Mouse (Mus musculus) liver, embryonic 16.5 days (tissue): Measurements from ENCODE around the gene Fbxl18. TPM values are rescaled to one million over a fixed set of nuclear protein-coding genes. Genes with fewer than 3 reads are reported as not detected.
A peak's percentile ranks its signal among the peaks of the same experiment; 100 is the strongest.

ENCODE experiments used
- ATAC-seq: fragments of 200-750 bp; cut with Nextera tagmentation; 2 replicates; pipeline ENCODE4 v1.8.0; 2017; ENCODE audit warnings: low read depth, mild to moderate bottlenecking, moderate number of reproducible peaks, moderate library complexity
- H3K27ac ChIP-seq: fragments of 300-500 bp; sonication (generic); 2 replicates; pipeline ENCODE4 v1.5.1; 2014; ENCODE audit warnings: mild to moderate bottlenecking, low read length
- H3K27me3 ChIP-seq: fragments of 300-500 bp; sonication (generic); 2 replicates; pipeline ENCODE4 v1.6.1; 2014; ENCODE audit warnings: low read depth, low read length, mixed read lengths; ENCODE audit not compliant: control insufficient read depth, insufficient read depth
- H3K36me3 ChIP-seq: fragments of 300-500 bp; sonication (generic); 2 replicates; pipeline ENCODE4 v1.6.1; 2014; ENCODE audit warnings: mild to moderate bottlenecking; ENCODE audit not compliant: control insufficient read depth, insufficient read depth
- H3K4me1 ChIP-seq: fragments of 300-500 bp; sonication (generic); 2 replicates; pipeline ENCODE4 v1.6.1; 2014; ENCODE audit warnings: low read depth, low read length, mixed read lengths; ENCODE audit not compliant: control insufficient read depth
- H3K4me2 ChIP-seq: fragments of 300-500 bp; sonication (generic); 2 replicates; pipeline ENCODE4 v1.6.1; 2014; ENCODE audit warnings: low read depth, low read length, mixed read lengths
- H3K4me3 ChIP-seq: fragments of 300-500 bp; sonication (generic); 2 replicates; pipeline ENCODE4 v1.5.1; 2014; ENCODE audit warnings: low read depth, mild to moderate bottlenecking, low read length
- H3K9ac ChIP-seq: fragments of 300-500 bp; sonication (generic); 2 replicates; pipeline ENCODE4 v1.6.1; 2014; ENCODE audit warnings: low read depth, low read length
- H3K9me3 ChIP-seq: fragments of 300-500 bp; sonication (generic); replicated peaks from 2 replicates; pipeline ENCODE4 v1.6.1; 2016; ENCODE audit warnings: low read length; ENCODE audit not compliant: control insufficient read depth
- WGBS: fragments of 180-500 bp; shearing (Covaris S2); extraction: QIAGEN DNeasy Blood & Tissue Kit; methylation state at CpG from one replicate; pipeline ENCODE4 v1.1.7; 2014; ENCODE audit not compliant: insufficient replicate concordance; 5-methylcytosine and 5-hydroxymethylcytosine counted together
- polyA plus RNA-seq: library from polyadenylated mRNA; unstranded; fragments of >200 nt; fragmentation: Nextera tagmentation; extraction: Ambion mirVana; gene quantifications from 2 replicates; pipeline ENCODE4 v1.2.1, GENCODE M21; 2015

Gene Fbxl18
- polyA plus RNA-seq, 1 experiment from 2014 or later: 2.7 TPM

DNA sequence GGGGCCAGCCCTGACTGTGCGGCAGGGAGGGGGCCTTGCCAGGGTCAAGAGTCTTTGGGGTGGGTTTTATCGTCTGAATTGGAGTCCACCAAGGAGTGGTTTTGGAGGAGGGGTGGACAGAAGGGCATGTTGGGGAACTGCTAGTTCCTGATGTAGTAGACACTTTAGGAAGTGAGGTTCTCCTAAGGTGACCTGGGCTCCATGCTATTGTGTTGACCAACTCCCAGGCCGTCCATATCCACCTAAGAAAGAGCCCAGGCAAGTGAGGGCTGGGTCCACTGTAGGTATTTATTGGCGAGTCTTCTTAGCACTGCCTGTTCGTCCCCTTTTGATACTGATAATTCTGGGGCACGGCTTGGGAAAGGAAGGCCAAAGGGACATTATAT is 25.8 kb upstream of the Fbxl18 start:
- Histone ChIP-seq H3K4me1 (peaks cover 48% of the 10 kb centered on the region), H3K4me3 (peak overlapping the region; percentile 47), H3K27me3 (no peaks in the 10 kb centered on the region), H3K36me3 (no peaks in the 10 kb centered on the region), H3K27ac (peak overlapping the region; percentile 100), H3K4me2 (peak overlapping the region; percentile 80), H3K9ac (peak overlapping the region; percentile 70), H3K9me3 (no peaks in the 10 kb centered on the region)
- peak; percentile 3 for ATAC-seq
- 21% methylated on average over 6 of the region's 6 CpGs for WGBS

DNA sequence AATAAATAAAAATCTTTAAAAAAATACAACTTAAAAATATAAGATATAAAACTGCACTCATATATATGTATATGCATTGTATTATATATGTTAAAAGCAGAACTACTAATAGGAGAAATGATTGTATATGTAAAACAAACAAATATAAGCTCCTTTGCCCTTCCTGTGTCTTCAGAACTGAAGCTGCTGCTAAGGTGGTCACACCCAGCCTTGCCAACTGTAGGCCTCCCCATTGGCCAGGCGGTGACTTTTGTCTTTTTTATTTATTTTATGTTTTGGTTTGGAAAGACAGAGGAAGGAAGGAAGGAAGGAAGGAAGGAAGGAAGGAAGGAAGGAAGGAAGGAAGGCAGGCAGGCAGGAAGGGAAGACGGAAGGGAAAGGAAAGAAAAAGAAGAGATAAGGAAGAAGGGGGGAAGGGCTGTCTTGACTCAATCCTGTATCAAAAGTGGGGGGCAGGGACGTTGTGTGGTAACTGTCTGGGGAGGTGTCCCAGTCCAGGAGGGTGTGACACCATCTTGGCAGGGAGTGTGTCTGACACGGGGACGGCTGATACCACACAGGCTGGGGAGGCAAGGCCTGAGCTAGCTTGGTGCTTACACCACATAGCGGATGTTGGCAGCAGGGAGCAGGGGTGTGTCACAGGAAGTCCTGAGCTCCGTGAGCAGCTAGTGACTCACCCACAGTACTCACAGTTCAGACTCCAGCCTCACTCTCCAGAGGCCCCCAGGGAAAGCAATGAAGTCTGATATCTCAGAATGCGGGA is 25.3 kb upstream of the Fbxl18 start:
- Histone ChIP-seq H3K4me1 (peaks cover 43% of the 10 kb centered on the region), H3K9me3 (no peaks in the 10 kb centered on the region), H3K4me2 (peak overlapping the region; percentile 80), H3K4me3 (peak overlapping the region; percentile 47), H3K27ac (peak overlapping the region; percentile 100), H3K36me3 (no peaks in the 10 kb centered on the region), H3K9ac (peak overlapping the region; percentile 70), H3K27me3 (no peaks in the 10 kb centered on the region)
- 11% methylated on average over 8 of the region's 8 CpGs for WGBS
- ATAC-seq: peak; percentile 99

DNA sequence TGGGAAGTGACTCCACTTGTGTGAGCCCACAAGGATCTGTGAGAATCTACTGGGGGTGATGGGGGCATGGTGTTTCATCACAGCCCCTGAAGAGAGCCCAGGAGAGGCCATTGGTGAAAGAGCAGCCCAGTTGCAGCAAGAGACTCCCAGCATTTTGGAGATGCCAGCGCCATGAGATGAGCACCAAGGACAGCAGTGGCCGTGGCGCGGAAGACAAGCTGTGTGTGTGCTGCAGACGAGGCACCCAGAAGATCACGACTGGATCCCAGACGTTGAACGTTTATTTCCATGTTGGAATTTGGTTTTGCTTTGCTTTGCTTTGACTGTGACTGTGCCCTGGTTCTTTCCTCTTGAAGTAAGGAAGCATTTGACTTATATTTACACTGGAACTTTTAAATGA is 22.2 kb upstream of the Fbxl18 start:
- no peak for ATAC-seq
- H3K27ac ChIP-seq: no peak overlapping the region
- no peak overlapping the region for H3K4me2 ChIP-seq
- no peak overlapping the region for H3K9ac ChIP-seq
- no peaks in the 10 kb centered on the region for H3K36me3 ChIP-seq
- WGBS: 91% methylated on average over 8 of the region's 8 CpGs
- H3K27me3 ChIP-seq: no peaks in the 10 kb centered on the region
- no peak overlapping the region for H3K4me3 ChIP-seq
- no peaks in the 10 kb centered on the region for H3K9me3 ChIP-seq
- peaks cover 39% of the 10 kb centered on the region for H3K4me1 ChIP-seq

DNA sequence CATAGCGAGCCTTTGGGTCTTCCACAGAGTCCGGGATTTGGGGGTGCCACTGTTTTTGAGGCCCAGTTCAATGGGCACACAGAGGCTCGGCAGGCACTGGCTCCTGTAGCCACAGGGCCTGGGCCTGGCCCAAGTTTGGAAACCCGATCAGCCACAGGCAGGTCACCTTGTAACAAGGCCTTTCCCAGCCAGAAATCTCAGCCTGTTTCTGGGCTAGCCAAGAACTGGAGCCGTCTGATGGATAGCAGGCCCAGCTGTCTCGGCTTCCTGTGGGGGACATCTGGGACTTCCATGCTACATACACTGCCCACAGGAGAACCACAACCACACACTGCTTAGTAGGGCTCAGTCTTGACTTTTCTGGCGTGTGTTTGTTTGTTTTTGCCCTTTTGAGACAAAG is 21.4 kb upstream of the Fbxl18 start:
- ATAC-seq: no peak
- H3K4me1 ChIP-seq: peaks cover 35% of the 10 kb centered on the region
- WGBS: 73% methylated on average over 7 of the region's 7 CpGs

DNA sequence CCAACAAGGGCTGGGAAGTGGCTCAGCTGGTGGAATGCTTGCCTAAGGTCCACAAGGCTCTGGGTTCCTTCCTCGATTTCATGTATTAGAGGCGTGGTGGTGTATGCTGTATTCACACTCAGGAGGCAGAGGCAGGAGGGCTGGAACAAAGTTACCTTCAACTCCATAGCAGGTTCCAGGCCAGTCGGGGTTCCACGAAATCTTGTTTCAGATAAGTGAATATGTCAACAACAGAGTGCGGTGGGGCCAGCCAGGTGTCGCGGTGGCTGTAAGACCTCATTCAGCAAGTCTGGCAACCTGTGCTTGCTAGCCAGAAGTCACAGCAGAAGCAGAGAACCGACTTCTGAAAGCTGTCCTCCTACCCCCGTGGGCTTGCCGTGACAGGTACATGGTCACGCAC is 20.0 kb upstream of the Fbxl18 start:
- H3K27ac ChIP-seq: no peak overlapping the region
- H3K4me1 ChIP-seq: peaks cover 30% of the 10 kb centered on the region
- WGBS: 75% methylated on average over 11 of the region's 11 CpGs
- no peaks in the 10 kb centered on the region for H3K27me3 ChIP-seq
- no peaks in the 10 kb centered on the region for H3K9me3 ChIP-seq
- H3K9ac ChIP-seq: no peak overlapping the region
- H3K4me3 ChIP-seq: no peak overlapping the region
- no peak for ATAC-seq
- no peaks in the 10 kb centered on the region for H3K36me3 ChIP-seq
- H3K4me2 ChIP-seq: no peak overlapping the region

More for the DNA sequence above, 21.4 kb upstream of the Fbxl18 start:
- no peaks in the 10 kb centered on the region for H3K36me3 ChIP-seq
- no peak overlapping the region for H3K4me3 ChIP-seq
- no peaks in the 10 kb centered on the region for H3K27me3 ChIP-seq
- H3K9me3 ChIP-seq: no peaks in the 10 kb centered on the region
- H3K9ac ChIP-seq: no peak overlapping the region
- no peak overlapping the region for H3K4me2 ChIP-seq
- H3K27ac ChIP-seq: no peak overlapping the region

DNA sequence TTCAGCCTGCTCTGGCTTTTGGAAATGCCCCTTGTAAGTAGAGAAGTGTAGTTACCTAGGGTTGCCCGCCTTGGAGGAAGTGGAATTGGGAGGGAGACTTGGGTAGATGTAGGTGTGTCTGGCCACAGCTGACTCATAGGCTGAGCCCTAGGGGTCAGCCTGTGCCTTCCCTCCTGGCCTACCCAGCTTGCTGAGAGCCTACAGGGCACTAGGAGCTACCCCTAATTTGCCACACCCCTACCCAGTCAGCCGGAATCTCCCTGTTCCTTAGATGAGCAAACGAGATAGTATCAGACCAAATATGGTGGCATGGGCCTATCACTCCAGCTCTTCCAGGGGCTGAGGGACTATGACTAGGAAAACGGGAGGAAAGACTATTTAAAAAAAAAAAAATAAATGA is 17.5 kb upstream of the Fbxl18 start:
- no peak overlapping the region for H3K9ac ChIP-seq
- WGBS: 53% methylated on average over 4 of the region's 4 CpGs
- H3K4me1 ChIP-seq: peaks cover 43% of the 10 kb centered on the region
- H3K36me3 ChIP-seq: no peaks in the 10 kb centered on the region
- H3K4me3 ChIP-seq: no peak overlapping the region
- no peak overlapping the region for H3K4me2 ChIP-seq
- no peaks in the 10 kb centered on the region for H3K9me3 ChIP-seq
- H3K27ac ChIP-seq: peak overlapping the region; percentile 22
- no peaks in the 10 kb centered on the region for H3K27me3 ChIP-seq
- no peak for ATAC-seq

DNA sequence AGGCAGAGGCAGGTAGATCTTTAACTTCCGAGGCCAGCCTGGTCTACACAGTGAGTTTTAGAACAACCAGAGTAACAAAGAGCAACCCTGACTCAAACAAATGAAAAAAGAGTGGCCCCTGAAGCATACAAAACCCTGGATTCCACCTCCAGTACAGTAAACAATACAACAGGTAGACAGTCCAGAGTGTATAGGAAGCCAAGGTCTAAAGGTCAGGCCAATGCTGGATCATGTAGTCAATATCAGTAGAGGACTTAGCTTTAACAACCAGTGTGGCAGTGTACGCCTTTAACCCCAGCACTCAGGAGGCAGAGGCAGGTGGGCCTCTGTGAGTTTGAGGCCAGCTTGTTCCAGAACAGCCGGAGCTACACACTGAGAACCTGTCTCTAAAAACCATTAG is 17.1 kb upstream of the Fbxl18 start:
- Histone ChIP-seq H3K4me2 (no peak overlapping the region), H3K9ac (no peak overlapping the region), H3K9me3 (no peaks in the 10 kb centered on the region), H3K27ac (peak overlapping the region; percentile 22), H3K4me3 (no peak overlapping the region), H3K36me3 (no peaks in the 10 kb centered on the region), H3K27me3 (no peaks in the 10 kb centered on the region), H3K4me1 (peaks cover 47% of the 10 kb centered on the region)
- 69% methylated on average over 3 of the region's 3 CpGs for WGBS
- peak; percentile 55 for ATAC-seq

DNA sequence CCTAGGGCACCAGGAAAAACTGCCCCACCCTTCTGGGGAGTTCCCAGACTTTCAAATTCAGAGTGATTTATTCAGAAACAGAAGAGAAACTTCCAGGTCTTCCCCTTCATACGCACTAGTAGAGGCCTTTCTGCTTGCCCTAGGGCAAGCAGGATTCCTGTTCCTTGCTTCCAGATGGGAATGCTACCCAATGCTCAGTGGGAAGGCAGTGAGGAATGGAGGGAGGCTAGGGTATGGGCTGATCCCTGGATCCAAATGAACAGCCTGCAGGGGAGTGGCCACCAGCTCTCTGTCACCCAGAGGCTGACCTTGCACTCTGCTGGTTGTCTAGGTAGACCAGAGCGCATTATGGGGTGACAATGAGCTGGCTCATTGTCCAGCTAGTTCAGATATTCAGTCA is 16.4 kb upstream of the Fbxl18 start:
- peak overlapping the region; percentile 22 for H3K27ac ChIP-seq
- H3K27me3 ChIP-seq: no peaks in the 10 kb centered on the region
- no peaks in the 10 kb centered on the region for H3K9me3 ChIP-seq
- H3K4me1 ChIP-seq: peaks cover 52% of the 10 kb centered on the region
- no peak for ATAC-seq
- 89% methylated on average over 2 of the region's 2 CpGs for WGBS
- H3K4me2 ChIP-seq: no peak overlapping the region
- no peak overlapping the region for H3K9ac ChIP-seq
- H3K4me3 ChIP-seq: no peak overlapping the region
- no peaks in the 10 kb centered on the region for H3K36me3 ChIP-seq

DNA sequence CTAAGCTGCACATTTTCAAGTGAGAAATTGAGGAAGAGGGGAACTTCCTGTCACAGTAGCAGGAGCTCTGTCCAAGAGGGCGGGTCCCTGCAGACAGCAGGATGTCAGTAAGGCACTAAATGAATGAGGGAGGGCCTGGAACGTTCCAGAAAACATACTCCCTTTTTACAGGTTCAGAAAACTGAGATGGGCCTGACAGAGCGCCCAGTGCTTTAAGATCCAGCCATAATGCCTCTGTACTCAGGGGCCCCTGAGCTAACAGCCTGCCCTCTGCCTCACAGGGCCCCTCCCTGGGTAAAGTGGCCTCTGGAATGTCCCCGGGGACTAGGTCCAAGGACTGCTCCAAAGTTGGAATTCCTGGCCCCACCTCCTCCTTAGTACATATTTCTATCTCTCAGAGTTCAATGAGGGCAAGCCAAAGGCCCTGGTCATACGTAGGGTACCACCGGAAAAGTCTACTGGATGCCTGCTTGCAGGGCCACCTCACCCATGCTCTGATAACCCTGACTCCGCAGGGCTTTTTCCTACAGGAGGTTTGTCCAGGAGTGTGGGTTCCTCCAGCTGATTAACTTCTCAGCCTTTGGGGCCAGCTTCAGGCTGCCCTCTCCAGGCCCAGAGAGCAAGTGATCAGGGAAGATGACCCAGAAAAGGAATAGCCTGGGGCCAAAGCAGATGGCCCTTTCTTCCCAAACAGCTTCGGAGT is 14.5 kb upstream of the Fbxl18 start:
- H3K9ac ChIP-seq: peak overlapping the region; percentile 100
- peaks cover 8% of the 10 kb centered on the region for H3K36me3 ChIP-seq
- no peak overlapping the region for H3K4me3 ChIP-seq
- peak overlapping the region; percentile 30 for H3K4me2 ChIP-seq
- H3K4me1 ChIP-seq: peaks cover 55% of the 10 kb centered on the region
- WGBS: 32% methylated on average over 8 of the region's 8 CpGs
- H3K9me3 ChIP-seq: no peaks in the 10 kb centered on the region
- no peak for ATAC-seq
- no peaks in the 10 kb centered on the region for H3K27me3 ChIP-seq
- peak overlapping the region; percentile 100 for H3K27ac ChIP-seq
